Mouse (Mus musculus) Patski (cell line): ENCODE measurements around the gene AC109138.7. TPM values are rescaled to one million over a fixed set of nuclear protein-coding genes. Genes with fewer than 3 reads are reported as not detected.
A peak's percentile ranks its signal among the peaks of the same experiment; 100 is the strongest.

ENCODE experiments used
- ATAC-seq: fragments of 100-300 bp; one replicate; pipeline ENCODE4 v1.8.0; 2021
- CTCF ChIA-PET: fragments of 350-600 bp; sonication (Branson Sonifier 250); formaldehyde crosslinking; loops from one replicate; lab custom pipeline; 2022; ENCODE audit warnings: inconsistent platforms; lab: Charles Lee
- POLR2A ChIA-PET: fragments of 350-600 bp; sonication (Branson Sonifier 250); formaldehyde crosslinking; loops from one replicate; lab custom pipeline; 2022; ENCODE audit warnings: antibody characterized with exemption, inconsistent platforms; lab: Charles Lee
- DNase-seq: peaks from one replicate; pipeline ENCODE4 v3.0.0-alpha.2; 2011; ENCODE audit warnings: low read depth, low spot score
- H3K27me3 ChIP-seq: fragments of 371-371 bp; one replicate; pipeline ENCODE4 v1.5.1; 2021
- CTCF ChIP-seq: fragments of 100-300 bp; IDR thresholded peaks from one replicate; pipeline ENCODE4 v1.5.1; 2021
- in situ Hi-C: fragments of 300-500 bp; cut with MboI; formaldehyde crosslinking; loops from 3 replicates; pipeline ENCODE4 v1.11.1; 2018; ENCODE audit warnings: low pct_unique_long_range_greater_than_20kb, mixed read lengths
- polyA plus RNA-seq: library from polyadenylated mRNA; unstranded; gene quantifications from one replicate; pipeline ENCODE4 v1.2.3, GENCODE M21; 2021

AC109138.7 gene
- polyA plus RNA-seq, 1 experiment from 2014 or later: 0.62 TPM

DNA sequence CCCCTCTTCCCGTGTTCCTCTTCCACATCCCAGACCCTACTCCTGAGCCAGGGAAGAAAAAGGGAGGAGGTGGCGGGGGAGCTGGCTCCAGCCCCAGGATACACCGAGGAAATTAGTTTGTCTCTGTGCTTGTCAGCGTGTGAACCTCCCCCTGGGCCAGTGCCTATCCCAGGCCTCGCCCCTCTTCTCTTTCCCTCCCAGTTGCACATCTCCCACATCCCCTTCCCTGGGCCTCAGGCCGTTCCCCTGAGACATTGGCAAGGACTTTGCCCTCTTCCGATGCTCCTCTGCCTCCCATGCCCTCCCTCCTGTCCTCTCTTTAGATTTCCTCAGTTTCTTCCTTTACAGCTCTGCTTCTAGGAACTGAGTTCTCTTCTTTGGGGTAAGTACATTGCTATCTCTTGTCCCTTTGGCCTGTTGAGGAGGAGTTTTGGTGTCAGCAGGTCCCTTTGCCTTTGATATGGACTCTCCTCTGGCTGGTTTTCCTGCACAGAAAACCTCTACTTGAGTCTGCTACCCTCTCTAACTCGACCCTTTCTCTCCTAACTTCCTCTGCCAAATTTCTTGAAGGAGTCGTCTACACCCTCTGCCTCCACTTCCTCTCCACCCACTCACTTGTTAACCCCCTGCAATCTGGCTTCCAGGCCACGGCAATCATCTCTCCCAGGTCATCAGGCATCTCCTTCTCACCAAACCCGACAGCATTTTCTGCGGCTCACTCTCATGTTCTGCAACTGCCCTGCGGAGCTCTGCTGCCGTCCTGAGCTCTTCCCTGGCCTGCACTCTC lies 7.0 kb downstream of the AC109138.7 start:
- no peaks in the 10 kb centered on the region for H3K27me3 ChIP-seq
- CTCF ChIA-PET: interaction anchor here (17.4 to 20.5 kb wide), 2 partner anchors 5 to 9 kb away, joined by 396 read pairs; partner anchors contain the start of genes AC109138.7, Clcf1 and Pold4
- in situ Hi-C loops: no loop called here
- POLR2A ChIA-PET: interaction anchor here (1.5 to 16.4 kb wide), 3 partner anchors 9 to 13 kb away, joined by 9 to 199 read pairs (median 23); partner anchors contain the start of gene Pold4
- no peak for ATAC-seq
- TF ChIP-seq CTCF: no peak
- DNase-seq: no peak

DNA sequence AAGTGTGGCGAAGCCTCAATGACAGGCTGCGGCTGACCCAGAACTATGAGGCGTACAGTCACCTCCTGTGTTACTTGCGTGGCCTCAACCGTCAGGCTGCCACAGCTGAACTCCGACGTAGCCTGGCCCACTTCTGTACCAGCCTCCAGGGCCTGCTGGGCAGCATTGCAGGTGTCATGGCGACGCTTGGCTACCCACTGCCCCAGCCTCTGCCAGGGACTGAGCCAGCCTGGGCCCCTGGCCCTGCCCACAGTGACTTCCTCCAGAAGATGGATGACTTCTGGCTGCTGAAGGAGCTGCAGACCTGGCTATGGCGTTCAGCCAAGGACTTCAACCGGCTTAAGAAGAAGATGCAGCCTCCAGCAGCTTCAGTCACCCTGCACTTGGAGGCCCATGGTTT lies 8.0 kb downstream of the AC109138.7 start:
- CTCF ChIA-PET: interaction anchor here (1.4 to 20.5 kb wide), 2 partner anchors 10 to 16 kb away, joined by 3 to 396 read pairs; partner anchors contain the start of genes AC109138.7 and Clcf1
- POLR2A ChIA-PET: interaction anchor here (1.5 to 4.1 kb wide), 3 partner anchors 10 to 14 kb away, joined by 9 to 23 read pairs (median 9); partner anchors contain the start of gene Pold4
- DNase-seq: no peak
- H3K27me3 ChIP-seq: no peaks in the 10 kb centered on the region
- no peak for TF ChIP-seq CTCF
- in situ Hi-C loops: no loop called here
- ATAC-seq: peak; percentile 22

DNA sequence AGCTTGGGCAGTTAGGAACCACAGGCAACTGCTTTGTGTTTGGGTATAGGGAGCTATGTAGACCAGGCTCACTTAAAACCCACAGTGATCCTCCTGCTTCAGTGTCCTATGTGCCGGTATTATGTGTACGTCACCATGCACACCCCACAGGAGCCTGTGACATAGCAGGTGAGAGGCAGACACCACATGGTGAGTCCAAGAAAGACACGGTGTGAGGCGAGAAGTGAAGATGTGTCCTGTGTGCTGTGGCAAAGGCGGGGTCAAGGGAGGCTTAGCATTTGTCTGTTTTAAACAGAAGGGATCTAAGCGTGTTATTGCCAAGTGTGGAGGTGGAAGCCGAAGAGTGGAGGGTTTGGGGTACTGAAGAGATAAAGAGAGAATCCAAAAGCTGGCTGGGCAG lies 12.6 kb downstream of the AC109138.7 start:
- in situ Hi-C loops: no loop called here
- DNase-seq (no peak), ATAC-seq (no peak)
- ChIA-PET CTCF (interaction anchor here (20.5 kb wide), 1 partner anchor 15 kb away, joined by 396 read pairs; the partner anchor contains the start of genes AC109138.7 and Clcf1), POLR2A (interaction anchor here (2.3 to 8.3 kb wide), 2 partner anchors 14 to 57 kb away, joined by 9 to 199 read pairs; partner anchors contain the start of genes AC109138.7 and Clcf1)
- H3K27me3 ChIP-seq: no peaks in the 10 kb centered on the region
- TF ChIP-seq CTCF: no peak

- in situ Hi-C loops: no loop called here
- no peak for ATAC-seq
- no peak for TF ChIP-seq CTCF
- no peak for DNase-seq
- ChIA-PET POLR2A (interaction anchor here (0.7 to 8.3 kb wide), 3 partner anchors 14 to 58 kb away, joined by 3 to 199 read pairs (median 9); partner anchors contain the start of genes AC109138.7 and Clcf1), CTCF (interaction anchor here (0.9 to 20.5 kb wide), 12 partner anchors 11 to 107 kb away, joined by 3 to 396 read pairs (median 6); partner anchors contain the start of genes AC109138.7, Aip, Ankrd13d and Clcf1)
- no peaks in the 10 kb centered on the region for H3K27me3 ChIP-seq
Measured at GRCm38 (mm10) chr19:4227446-4227845, 13.3 kb downstream of the AC109138.7 start.

DNA sequence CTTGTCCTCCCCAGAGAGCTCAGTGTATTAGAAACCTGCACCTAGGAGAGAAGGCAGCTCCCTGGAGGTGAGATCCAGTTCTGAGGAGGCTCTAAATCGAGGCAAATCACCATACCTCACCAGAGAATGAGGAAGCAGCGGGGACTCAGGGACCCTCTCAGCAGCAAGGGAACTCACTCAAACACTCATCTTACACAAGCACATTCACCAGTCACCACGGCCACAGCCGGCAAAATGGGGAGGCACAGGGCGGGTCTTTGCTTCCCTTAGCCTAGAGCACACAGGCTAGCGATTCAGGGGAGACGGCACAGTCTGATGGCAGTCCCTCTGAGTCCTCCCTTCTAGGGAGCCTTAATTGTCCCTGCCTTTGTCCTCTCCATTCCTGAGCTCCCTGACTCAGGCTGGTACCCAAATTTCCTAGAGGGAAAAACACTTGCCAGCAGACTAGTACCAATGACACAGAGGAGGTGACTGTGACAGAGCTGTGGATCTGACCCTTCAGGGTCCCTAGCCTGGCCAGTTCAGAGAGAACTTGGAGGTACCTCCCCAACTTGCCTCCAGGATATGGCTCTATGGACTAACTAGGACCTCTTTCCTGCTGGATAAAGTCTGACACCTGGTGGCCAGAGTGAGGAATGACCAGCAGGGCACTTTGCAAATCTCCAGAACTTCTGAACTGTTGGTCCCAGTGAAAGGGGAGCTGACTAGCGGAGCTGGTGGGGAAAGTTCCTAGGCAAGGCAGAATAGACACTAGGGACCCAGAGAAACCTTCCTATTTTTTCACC lies 13.9 kb downstream of the AC109138.7 start:
- peak; percentile 13 for ATAC-seq
- ChIA-PET POLR2A (interaction anchor here (0.7 to 8.3 kb wide), 7 partner anchors 14 to 130 kb away, joined by 3 to 199 read pairs (median 4); partner anchors contain the start of genes AC109138.7, Aip, Clcf1 and Rad9a), CTCF (interaction anchor here (0.7 to 20.5 kb wide), 22 partner anchors 11 to 176 kb away, joined by 3 to 396 read pairs (median 4); partner anchors contain the start of genes AC109138.7, Aip, Ankrd13d and Cdk2ap2)
- in situ Hi-C loops: no loop called here
- TF ChIP-seq CTCF: peak; percentile 98
- DNase-seq: no peak
- H3K27me3 ChIP-seq: no peaks in the 10 kb centered on the region

DNA sequence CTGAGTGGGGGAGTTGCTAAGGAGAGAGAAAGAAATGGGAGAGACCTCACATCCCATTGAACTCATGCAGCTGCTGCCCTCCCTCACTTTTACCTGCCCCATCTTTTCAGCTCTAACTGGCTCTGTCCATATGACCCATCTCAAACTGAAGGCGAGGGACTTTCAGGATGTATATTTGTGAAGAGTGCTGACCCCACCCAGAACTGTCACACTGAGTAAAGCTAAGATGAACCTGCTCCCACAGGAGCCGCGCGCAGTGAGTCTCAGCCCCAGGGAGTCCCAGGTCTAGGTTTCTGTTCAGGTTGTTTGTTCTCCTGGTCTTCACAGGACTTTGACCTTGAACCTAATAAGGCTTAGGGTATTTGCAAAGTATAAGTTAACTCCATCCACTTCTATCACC lies 14.7 kb downstream of the AC109138.7 start:
- H3K27me3 ChIP-seq: no peaks in the 10 kb centered on the region
- POLR2A ChIA-PET: interaction anchor here (0.8 to 8.3 kb wide), 8 partner anchors 13 to 131 kb away, joined by 3 to 199 read pairs (median 4); partner anchors contain the start of genes AC109138.7, Aip, Clcf1 and Rad9a
- CTCF ChIA-PET: interaction anchor here (0.7 to 20.5 kb wide), 20 partner anchors 10 to 177 kb away, joined by 3 to 396 read pairs (median 5); partner anchors contain the start of genes AC109138.7, Aip, Cdk2ap2 and Clcf1
- in situ Hi-C loops: no loop called here
- DNase-seq (no peak), ATAC-seq (no peak)
- TF ChIP-seq CTCF: no peak

DNA sequence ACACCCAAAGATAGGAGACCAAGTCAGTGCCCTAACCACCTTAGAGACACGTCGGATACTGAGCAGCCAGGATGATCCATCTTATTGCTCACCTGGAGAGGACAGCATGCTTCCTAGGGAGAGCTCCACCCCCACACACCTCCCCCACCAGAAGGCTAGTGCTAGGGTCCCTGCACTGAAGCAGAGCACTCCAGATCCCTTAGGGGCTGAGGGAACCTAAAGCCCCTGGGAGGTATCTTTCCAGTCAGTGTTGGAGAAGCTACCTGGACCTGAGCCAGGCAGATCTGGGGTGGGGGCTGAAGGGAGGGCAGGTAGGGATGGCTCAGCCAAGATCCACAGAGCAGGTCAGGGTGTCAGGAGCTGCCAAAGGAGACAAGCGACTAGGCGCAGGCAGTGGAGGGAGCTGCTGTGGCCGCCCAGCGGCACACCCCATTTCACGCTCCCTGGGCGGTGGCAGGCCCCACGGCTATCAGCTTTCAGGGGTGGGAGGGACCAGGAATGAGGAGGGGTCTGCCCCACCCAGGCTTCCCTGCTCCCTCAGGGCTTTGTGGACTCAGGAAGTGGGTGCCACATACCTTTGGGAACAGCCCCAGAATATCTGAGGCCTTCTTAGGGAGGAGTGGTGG lies 15.4 kb downstream of the AC109138.7 start:
- DNase-seq (no peak), ATAC-seq (no peak)
- in situ Hi-C loops: no loop called here
- ChIA-PET POLR2A (interaction anchor here (0.8 to 8.3 kb wide), 9 partner anchors 12 to 104 kb away, joined by 3 to 199 read pairs (median 3); partner anchors contain the start of genes AC109138.7, Aip, Clcf1 and Rad9a), CTCF (interaction anchor here (0.8 to 20.5 kb wide), 9 partner anchors 13 to 132 kb away, joined by 3 to 396 read pairs (median 6); partner anchors contain the start of genes AC109138.7, Aip, Cdk2ap2 and Clcf1)
- no peak for TF ChIP-seq CTCF
- H3K27me3 ChIP-seq: no peaks in the 10 kb centered on the region

DNA sequence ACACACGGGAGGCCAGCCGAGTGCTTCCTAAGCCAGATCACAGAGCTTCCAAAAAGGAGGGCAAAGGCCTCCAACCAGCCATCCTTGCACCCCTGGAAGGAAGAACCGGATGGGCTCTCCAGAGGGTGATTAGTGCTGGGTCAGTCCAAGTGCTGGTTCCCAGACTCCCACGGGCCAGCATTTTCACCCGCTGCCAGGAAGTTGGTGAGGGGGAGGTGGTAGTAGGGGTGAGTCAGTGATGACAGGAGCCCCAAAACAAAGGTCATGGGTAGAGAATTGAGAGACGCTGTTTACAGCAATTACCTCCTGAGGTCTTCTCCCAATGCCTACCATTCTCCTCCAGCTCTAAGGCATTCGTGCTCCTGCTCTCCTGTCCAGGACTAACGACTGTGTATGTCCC lies 16.3 kb downstream of the AC109138.7 start:
- H3K27me3 ChIP-seq: no peaks in the 10 kb centered on the region
- ChIA-PET POLR2A (interaction anchor here (1.3 to 8.3 kb wide), 2 partner anchors 17 to 60 kb away, joined by 3 to 199 read pairs; partner anchors contain the start of genes AC109138.7 and Clcf1), CTCF (interaction anchor here (0.8 to 20.5 kb wide), 4 partner anchors 12 to 60 kb away, joined by 3 to 396 read pairs (median 10); partner anchors contain the start of genes AC109138.7 and Clcf1)
- no peak for DNase-seq
- in situ Hi-C loops: no loop called here
- no peak for TF ChIP-seq CTCF
- no peak for ATAC-seq
